Mouse (Mus musculus) lung, adult 18-20 months (tissue): ENCODE measurements around the gene Lpin2.

ENCODE experiments used
- DNase-seq, 2 experiments: peaks; one replicate each; pipeline ENCODE4 v3.0.0; 2022; ENCODE audit warnings: mixed read lengths in 2 of 2

Gene Lpin2

DNA sequence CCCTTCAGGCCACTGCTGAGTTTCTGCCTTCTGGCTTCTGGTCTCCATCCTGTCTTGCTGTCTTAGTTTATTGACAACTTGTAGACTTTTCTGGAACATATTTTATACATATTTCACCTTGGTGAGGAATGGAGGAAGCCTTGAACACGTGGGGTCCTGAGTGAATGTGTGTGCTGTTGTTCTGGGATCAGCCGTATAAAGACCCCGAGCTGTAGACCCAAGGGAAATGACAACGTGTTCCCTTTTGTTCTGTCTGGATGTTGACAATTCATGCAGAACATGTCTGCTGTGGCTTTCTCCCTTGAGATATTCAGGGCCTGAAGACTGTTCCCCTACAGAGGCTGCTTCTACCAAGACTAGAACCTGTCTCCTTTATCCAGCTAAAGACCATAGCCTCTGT lies 5.0 kb upstream of the Lpin2 start:
- DNase-seq: no peak

DNA sequence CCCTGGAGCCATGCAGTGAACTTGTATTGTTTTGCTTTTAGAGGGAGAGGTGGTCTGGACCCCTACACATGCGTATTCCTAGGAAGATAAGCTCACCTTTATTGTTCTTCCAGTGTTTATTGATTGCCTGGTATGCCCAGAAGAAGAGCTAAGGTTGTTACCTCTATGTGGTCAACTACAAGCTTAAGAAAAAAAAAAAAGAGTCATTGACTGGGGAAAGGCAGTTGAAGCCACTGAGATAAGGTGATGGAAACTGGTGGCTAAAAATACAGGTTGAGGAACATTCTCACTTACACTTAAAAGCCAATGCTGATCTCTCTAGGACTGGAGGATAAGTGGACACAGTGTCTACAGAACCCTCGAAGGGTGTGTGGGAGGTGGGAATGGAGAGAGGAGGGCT lies 4.4 kb upstream of the Lpin2 start:
- no peak for DNase-seq

DNA sequence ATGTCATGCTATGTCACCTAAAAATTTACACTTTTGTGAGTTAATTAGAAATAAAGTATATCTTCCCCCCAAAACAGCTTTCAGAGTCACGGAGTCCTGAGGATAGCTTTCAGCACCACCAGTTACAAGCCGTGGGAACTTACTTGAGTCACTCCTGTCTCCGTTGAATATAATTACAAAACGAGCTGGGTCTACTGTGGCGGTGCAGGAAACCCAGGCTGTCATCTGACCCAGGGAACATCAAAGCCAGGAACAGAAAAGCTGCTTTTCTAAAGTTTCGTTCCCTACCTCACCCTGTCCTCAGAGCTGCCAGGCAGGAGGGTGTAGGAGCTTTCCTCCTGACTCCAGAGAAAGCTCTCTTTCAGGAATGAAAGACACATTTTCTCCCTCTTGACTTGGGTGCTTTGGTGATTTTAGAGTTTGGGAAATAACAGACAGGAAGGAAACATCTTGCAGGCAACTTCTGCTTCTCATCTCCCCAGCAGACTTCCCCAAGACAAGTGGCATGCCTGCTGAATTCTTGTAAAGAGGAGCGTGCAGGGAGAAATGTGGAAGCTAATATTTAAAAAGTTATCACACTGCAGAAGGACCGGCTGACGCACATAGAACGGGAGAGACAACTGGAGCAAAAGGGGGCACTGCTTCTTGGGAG lies 3.7 kb upstream of the Lpin2 start:
- peak in 1 of 2 experiments; percentile 18 for DNase-seq

DNA sequence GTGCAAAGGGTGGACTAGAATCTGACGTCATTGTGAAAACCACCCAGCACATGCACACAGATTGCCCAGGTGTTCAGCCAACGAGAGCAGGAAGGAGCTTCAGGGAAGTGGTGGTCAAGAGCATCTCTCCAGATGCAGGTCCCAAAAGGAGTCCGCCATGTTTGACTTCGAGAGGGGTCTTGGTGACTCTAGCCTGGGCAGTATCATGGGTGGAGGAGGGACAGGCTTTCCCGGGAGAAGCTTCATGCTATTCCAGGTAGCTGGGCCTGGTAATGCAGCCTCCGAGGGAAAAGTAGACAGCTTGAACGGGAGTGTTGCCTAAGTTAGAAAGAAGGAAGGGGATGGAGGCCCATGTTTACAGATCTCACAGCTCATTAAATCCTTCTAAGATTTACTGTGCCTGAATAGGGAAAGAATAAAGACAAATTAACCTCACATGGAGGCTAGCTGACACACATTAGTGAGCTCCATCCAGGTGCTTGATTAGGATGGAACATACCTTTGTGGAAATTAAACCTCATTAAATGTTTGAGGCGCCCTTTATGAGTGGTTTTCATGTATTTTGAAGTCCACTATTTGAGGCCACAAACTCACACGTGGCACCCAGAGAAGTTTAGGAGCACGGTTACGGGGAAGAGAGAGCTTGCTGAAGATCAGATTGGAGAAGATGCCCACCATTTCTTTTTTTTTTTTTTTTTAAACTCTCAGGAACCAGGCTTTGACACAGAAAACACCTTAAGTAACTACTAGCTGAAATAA lies 2.6 kb upstream of the Lpin2 start:
- DNase-seq: no peak

DNA sequence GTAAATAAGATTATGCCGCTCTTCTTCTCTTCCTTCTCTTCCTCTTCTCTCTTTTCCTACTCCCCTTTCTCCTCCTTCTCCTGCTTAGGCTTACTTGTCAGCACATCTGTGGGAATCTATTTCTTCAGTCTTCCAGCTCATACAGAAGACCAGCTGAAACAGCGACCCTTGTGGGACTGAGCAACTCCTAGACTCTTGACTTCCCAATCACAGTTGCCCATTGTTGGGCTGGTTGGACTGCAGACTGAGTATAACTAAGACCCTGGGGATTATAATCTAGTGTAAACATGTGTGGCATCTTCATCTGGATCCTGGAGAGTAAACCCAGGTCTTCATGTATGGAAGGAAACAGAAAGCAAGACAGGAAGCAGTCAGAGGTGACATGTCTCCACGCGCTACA lies 1.8 kb upstream of the Lpin2 start:
- DNase-seq: no peak

DNA sequence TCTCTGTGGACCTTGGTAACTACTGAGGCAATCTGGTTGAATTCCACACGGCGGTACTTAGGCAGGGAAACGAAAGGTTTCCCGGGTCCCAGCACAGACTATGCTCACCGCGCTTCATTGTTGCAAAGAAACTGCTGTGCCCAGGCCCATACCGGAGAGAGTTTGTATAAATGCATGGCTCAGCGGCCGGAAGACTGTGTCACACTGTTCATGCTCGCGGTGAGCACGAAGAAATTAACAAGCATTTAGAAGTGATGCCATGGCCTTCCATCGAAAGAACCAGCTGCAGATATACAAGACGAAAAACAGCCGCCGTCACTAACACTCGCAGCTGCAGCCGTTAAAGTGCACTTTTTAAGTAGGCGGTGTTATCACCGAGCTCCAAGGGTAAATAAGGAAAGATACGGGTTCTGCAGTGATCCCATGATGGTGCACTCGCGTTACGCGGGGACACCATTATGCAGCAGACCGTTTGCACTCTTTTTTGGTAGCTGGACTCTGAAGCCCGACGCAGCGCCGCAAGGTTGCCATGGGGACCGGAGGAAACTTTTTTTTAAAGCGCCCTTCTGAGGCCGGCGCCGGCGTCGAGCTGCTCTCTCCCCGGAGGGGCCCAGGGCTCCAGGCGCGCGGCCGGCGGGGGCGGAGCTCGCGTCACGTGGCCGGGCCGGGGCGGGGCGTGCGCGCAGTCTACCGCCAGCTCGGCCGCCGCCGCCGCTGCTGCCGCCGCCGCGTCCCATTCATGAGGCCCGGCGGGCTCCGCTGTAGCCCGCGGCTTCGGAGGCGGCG lies 704 bp downstream of the Lpin2 start:
- DNase-seq: peak; percentile 91 to 93

DNA sequence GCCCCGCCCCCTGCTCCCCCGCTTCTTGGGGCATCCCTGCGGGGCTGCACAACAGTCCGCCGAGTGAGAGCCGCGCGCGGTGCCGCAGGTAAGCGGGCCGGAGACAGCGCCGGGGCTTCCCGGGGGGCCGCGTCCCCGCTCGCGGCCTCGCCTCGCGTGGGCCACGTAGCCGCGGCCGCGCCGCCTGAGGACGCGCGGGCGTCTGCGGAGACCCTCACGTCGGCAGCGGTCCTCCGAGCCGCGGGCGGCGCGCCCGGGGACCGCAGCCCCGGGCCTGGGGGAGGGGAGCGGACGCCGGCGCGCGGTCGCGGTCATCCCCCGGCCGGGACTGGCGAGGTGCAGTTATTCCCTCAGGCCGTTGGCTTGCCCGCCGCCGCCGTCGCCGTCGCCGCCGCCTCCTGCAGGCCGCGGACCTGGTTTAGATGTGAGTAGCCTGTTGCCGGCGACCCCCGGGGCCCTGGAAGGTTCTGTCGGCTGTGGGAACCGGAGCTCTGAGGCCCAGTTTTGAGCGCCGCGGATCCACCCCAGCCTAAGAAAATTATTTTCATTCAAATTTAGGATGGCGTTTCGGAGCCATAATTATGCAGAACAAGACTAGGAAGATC lies 1.4 kb downstream of the Lpin2 start:
- DNase-seq: no peak

DNA sequence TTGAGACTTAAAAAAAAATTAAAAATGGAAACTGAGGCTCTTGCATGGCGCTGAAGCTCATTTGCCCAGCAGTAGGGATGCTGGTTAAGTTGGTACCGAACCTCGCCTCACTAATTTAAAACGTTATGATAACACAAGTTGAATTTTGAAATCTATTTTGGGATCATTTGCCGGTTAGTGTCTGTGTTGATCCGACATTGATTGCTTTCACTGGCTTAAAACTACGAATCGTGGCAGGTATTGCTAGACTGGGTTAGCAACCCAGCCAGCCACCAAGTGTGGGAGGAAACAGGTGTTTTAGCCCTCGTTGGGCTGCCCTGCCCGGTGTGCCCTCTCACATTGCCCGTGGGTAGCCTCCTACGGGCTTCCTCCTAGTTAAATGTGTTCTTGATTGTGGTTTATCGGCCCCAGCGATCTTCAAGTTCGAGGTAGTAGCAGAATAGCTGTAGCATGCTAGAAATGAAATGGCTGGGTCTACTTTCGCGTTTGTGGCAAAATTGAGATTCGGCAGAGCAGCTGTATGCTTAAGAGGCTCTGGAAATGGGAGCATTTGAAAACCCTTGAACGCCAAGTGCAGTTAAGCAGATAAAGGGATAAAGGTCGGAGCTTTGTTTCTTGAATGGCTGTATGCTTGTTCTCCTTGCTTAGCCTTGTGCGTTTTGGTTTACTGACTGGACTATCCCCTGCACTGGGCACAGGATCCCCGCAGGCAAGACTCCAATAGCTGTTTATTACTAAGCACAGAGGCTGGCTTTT lies 2.2 kb downstream of the Lpin2 start:
- DNase-seq: peak in 1 of 2 experiments; percentile 37

DNA sequence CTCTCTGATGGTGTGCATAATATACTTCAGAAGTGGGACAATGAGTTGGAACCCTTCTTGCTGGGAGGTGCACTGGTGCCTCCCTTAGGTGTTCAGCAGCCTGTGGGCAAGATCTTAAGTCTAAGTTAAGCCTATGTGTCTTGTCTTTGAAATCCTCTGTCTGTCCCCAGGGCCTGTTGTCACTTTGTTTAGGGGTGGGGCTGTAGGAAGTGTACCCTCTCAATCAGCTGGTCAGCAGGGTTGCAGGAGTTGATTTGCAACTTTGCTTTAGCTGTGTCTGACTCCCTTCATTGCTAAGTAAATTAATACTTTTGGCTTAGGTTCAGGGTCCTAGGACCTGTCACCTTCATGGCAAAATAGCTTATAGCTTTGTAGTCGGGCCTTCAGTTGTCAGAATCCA lies 3.0 kb downstream of the Lpin2 start:
- DNase-seq: peak in 1 of 2 experiments; percentile 61

DNA sequence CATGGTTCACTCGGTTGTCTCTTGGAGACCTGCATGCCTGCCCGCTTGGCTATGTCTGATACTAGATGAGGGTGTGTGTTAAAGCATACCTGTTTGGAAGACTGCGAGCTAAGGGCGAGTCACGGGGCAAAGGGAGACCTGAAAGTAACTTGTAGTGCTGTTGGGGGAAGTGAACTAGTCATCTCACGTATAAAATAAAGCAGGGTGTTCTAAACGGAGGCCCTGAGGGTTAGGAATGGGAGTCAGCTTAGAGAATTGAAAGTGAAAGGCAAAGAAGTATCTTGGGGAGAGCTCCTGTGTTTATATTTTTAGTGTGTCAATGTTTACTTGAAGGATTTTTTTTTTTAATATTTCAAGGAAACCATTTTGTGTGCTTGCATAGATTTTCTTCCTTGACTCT lies 8.2 kb downstream of the Lpin2 start:
- peak in 1 of 2 experiments; percentile 26 for DNase-seq

DNA sequence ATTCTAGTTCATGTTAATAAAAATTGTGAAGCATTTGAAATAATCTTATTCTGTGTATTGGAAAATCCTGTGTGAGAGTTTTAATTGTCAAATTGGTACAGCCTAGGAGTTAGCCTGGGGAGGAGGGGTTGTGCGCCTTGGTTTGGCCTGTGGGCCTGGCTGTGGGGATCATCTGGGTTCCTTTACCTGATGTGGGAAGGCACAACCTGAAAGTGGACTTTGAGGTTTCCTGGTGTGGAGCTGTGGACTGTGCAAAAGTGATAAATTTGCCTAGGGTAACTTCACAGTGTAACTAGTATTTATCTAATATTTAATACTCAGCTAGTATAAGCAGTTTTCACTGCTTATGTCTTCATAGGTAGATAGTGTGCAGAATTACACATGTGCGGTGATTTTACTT lies 8.7 kb downstream of the Lpin2 start:
- DNase-seq: no peak

DNA sequence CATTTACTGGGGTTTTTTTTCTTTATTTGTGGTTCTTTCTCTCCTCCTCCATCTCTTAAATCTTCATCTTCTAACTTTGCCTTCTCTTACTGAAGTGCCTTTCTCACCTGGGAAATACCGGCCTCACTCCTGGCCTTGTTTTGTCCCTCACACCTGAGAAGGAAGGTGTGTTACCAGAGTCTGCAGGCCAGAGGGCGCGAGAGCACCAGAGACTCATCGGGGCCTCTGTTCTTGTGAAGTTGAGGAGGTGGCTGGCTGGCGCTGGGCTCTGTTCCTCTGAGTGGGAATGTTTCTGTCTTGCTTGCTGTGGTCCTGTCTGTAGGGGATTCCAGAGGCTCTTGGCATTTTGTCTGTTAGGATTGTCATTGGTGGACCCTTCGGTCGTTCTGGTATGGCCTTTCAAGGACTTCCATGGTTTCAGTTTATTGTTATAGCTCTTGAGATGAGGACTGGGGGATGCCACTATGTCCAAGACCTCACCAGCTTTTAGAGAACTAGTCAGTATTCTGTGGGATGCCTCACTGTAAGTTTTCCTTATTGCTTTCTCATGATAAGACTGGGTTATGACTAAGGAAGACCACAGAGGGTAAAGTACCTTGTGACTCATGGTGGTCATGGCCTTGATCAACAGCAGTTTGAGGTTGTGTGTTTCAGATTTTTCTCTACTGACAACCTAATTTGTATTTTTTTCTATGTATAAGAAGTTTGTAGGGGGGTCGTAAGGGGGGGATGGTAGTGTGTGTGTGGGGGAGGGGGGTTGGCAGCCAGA lies 9.5 kb downstream of the Lpin2 start:
- peak; percentile 55 to 56 for DNase-seq

DNA sequence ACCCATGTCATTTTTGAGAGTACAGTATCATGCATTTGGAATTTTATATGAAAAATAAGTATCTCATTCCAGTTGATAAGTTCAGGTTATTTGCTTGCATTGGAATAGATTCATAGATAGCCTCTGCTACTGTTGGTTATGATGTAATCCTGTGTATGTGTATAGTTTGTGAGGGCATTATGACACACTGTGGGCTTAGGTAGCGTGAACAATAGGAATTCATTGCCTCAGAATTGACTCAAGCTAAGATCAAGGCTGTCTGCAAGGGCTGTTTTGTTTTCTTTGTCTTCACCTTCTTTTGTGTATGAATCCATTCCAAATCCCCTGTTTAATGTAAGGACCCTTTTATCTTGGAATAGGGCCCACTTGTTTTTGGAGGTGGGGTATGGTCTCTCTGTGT lies 10.7 kb downstream of the Lpin2 start:
- DNase-seq: no peak

DNA sequence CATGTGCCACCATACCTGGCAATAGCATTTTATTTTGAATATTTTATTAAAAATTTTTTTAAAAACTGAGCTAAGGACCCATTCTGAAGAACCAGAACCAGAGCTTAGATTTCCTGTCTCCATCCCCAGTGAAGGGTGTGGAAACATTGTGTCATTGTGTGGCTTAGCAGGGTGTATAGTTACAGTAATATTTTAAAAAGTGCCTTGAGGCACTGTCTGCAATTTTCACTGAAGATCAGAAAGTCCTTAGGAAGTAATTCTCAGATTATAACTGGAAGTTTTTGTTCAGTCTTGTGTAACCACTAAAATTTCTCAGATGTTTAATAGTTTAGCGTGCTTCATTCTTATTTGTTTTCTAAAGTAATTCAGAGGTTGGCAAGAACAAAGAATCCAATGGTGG lies 11.1 kb downstream of the Lpin2 start:
- no peak for DNase-seq

DNA sequence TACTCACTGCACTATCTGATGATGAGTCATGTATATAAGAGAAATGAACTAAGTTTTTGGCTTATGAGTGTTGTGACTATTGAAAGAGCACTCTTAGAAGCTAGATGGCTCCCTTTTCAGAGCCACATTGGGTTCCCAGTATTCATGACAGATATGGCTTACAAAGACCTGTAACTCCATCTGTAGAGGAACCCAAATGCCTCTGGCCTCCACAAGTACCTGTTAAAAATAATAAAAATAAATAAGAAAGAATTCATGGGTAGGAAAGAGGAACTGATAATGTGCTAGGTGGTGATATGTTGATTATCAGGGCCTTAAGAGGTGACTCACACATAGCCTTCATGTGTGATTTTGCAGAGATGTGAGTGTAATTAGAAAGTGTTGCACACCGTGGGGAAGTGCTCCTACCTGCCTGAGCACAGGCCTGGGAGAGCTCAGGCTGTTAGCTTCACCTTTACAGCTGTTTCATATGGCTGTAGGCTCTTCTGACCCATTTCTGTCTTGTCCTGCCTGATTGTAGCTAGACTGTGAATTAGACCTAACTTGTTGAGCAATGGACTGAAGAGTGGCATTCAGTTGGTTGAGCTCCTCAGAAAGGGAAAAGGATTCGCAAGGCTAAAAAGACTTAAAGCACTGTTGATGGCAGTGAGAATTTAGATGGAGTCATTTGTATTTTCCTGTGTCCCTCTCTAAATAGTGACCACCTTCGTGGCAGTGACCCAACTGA lies 12.7 kb downstream of the Lpin2 start:
- no peak for DNase-seq

DNA sequence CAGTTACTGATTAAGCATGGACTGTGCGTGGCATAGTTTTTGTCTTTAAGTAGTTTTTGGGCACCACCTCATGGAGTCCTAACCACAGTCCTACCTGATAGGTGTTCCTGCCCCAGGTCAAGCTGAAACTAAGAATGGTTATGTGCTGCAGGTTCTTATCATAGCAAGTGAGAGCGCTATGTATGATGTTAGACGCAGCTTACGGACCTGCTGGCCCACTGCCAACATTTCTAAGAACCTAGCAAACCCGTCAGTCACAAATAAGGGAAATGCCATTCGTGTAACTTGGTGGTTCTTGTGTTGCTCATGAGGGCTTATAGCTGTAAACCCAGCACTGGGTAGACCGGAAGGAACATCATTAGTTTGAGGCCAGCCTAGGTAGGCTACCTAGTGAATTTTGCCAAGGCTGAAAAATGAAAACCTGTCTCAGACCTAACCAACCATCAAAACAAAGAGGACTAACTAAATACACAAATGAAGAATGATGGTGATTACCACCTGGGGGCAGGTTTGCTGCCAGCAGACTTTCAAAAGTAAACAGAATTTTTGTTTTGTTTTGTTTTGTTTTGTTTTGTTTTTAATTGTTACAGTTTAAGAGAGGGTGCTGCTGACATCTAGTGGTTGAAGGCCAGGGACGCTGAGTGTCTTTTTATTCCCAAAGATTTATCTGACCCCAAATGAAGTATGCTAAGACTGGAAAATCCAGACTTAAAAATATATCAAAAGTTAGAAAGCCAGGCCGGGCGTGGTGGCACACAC lies 13.5 kb downstream of the Lpin2 start:
- DNase-seq: peak; percentile 64 to 70

DNA sequence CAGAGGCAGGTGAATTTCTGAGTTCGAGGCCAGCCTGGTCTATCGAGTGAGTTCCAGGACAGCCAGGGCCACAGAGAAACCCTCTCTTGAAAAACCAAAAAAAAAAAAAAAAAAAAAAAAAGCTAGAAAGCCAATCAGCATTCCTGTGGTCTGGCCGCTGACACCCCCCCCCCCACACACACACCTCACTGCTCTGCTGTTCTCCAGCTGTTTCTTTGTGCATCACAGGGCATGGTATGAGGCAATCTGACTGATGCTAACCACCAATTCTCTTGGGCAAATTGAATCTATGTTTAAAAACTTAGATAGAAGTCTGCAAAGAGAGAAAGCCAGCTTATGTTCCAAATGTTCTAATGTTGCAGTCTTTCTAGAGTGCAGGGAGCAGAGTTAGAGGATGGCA lies 14.1 kb downstream of the Lpin2 start:
- no peak for DNase-seq

DNA sequence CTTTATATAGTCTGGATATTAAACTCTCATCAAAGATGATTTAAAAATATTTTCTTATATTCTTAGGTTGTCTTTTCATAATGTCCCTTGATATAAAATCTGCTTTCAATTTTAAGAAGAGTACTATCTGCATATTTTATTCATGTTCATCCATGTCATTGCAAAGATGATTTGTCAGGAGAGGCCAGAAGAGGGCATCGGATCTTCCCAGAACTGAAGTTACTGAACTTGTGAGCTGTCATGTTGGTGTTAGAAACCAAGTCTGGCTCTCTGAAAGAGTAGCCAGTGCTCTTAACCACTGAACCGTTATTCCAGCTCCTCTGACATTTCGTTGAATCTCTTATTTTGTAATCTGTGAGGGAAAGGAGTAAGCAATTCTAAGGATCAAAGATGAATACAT lies 17.0 kb downstream of the Lpin2 start:
- DNase-seq: no peak

DNA sequence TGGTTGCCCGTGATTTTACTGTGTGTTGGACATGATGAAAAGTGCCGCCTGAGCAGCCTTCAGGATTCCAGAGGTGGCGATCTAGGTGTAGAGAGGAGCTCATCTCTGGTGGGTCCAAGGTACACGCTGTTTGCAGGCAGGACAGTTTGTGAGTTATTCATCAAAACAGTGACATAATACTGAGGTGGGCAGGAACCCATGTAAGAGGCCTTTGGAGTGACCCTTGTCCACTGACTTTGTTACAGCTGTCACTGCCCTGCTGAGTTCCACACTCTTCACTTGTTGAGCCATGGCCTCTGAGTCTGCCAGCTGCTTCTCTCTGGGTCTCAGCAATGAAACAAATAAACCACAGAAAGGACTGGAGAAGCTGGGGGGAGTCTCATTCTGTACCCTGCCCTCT lies 19.8 kb downstream of the Lpin2 start:
- DNase-seq: no peak
